Mouse (Mus musculus): Measurements from ENCODE around the gene S100a7a. TPM values are rescaled to one million over a fixed set of nuclear protein-coding genes. Genes with fewer than 3 reads are reported as not detected.

Gene S100a7a
- polyA plus RNA-seq, 2 experiments, result 0.43 to 0.98 TPM

GRCm38 (mm10) chr3:90627366-90627765 is 26.5 kb upstream of the S100a7a start:
- TF ChIP-seq POLR2A (IDR thresholded peaks at IDR 0.05; ENCODE audit: borderline replicate concordance, extremely low read depth, insufficient read depth, insufficient read length), result no peak
- ATAC-seq (ENCODE audit: low FRiP score, low read depth) (no peak), DNase-seq (ENCODE audit: low spot score) (no peak)
- Histone ChIP-seq H3K36me3 (ENCODE audit: control insufficient read depth, insufficient read depth, low read length) (no peaks in the 10 kb centered on the region), H3K27ac (replicated peaks; ENCODE audit: low read depth, low read length) (no peak overlapping the region), H3K9ac (ENCODE audit: low read depth, low read length, severe bottlenecking) (no peak overlapping the region), H3K4me3 (replicated peaks; ENCODE audit: low read length) (no peak overlapping the region), H3K9me3 (ENCODE audit: control insufficient read depth, low read length) (no peaks in the 10 kb centered on the region), H3K27me3 (ENCODE audit: control insufficient read depth, insufficient read depth, low read length) (no peaks in the 10 kb centered on the region), H3K4me1 (ENCODE audit: control insufficient read depth, insufficient read depth, low read length) (peaks cover 12% of the 10 kb centered on the region; the same call in 1 of the 2 replicates), H3K4me2 (replicated peaks; ENCODE audit: low read depth, low read length, severe bottlenecking) (no peak overlapping the region)
- WGBS, result 91% methylated on average over 5 of the region's 5 CpGs

- Histone ChIP-seq H3K36me3 (ENCODE audit: control insufficient read depth, insufficient read depth, low read length) (no peaks in the 10 kb centered on the region), H3K4me1 (ENCODE audit: control insufficient read depth, insufficient read depth, low read length) (peaks cover 12% of the 10 kb centered on the region; the same call in 1 of the 2 replicates), H3K9me3 (ENCODE audit: control insufficient read depth, low read length) (no peaks in the 10 kb centered on the region), H3K27ac (replicated peaks; ENCODE audit: low read depth, low read length) (no peak overlapping the region), H3K27me3 (ENCODE audit: control insufficient read depth, insufficient read depth, low read length) (no peaks in the 10 kb centered on the region), H3K9ac (ENCODE audit: low read depth, low read length, severe bottlenecking) (no peak overlapping the region), H3K4me3 (replicated peaks; ENCODE audit: low read length) (no peak overlapping the region), H3K4me2 (replicated peaks; ENCODE audit: low read depth, low read length, severe bottlenecking) (no peak overlapping the region)
- 67% methylated on average over 4 of the region's 4 CpGs for WGBS
- DNase-seq (ENCODE audit: low spot score) (no peak), ATAC-seq (ENCODE audit: low FRiP score, low read depth) (no peak)
- TF ChIP-seq POLR2A (IDR thresholded peaks at IDR 0.05; ENCODE audit: borderline replicate concordance, extremely low read depth, insufficient read depth, insufficient read length), result no peak
These were observed 26.0 kb upstream of the S100a7a start for GRCm38 (mm10) chr3:90627807-90628206.

- Histone ChIP-seq H3K4me2 (replicated peaks; ENCODE audit: low read depth, low read length, severe bottlenecking) (no peak overlapping the region), H3K9ac (ENCODE audit: low read depth, low read length, severe bottlenecking) (no peak overlapping the region), H3K9me3 (ENCODE audit: control insufficient read depth, low read length) (no peaks in the 10 kb centered on the region), H3K36me3 (ENCODE audit: control insufficient read depth, insufficient read depth, low read length) (no peaks in the 10 kb centered on the region), H3K4me3 (replicated peaks; ENCODE audit: low read length) (no peak overlapping the region), H3K4me1 (ENCODE audit: control insufficient read depth, insufficient read depth, low read length) (0 out of 2 replicates have a peak, but pooled peaks cover under 1% of the 10 kb centered on the region), H3K27ac (replicated peaks; ENCODE audit: low read depth, low read length) (no peak overlapping the region), H3K27me3 (ENCODE audit: control insufficient read depth, insufficient read depth, low read length) (no peaks in the 10 kb centered on the region)
- DNase-seq (ENCODE audit: low spot score) (no peak), ATAC-seq (ENCODE audit: low FRiP score, low read depth) (no peak)
- TF ChIP-seq POLR2A (IDR thresholded peaks at IDR 0.05; ENCODE audit: borderline replicate concordance, extremely low read depth, insufficient read depth, insufficient read length), result no peak
- 84% methylated on average over 2 of the region's 2 CpGs for WGBS
These were observed 24.5 kb upstream of the S100a7a start for GRCm38 (mm10) chr3:90629298-90629697.

GRCm38 (mm10) chr3:90631984-90632383 is 21.8 kb upstream of the S100a7a start:
- no peak overlapping the region for H3K4me3 ChIP-seq (replicated peaks; ENCODE audit: low read length)
- TF ChIP-seq POLR2A (IDR thresholded peaks at IDR 0.05; ENCODE audit: borderline replicate concordance, extremely low read depth, insufficient read depth, insufficient read length), result no peak
- H3K27me3 ChIP-seq (ENCODE audit: control insufficient read depth, insufficient read depth, low read length), result no peaks in the 10 kb centered on the region
- no peak overlapping the region for H3K4me2 ChIP-seq (replicated peaks; ENCODE audit: low read depth, low read length, severe bottlenecking)
- no peaks in the 10 kb centered on the region for H3K9me3 ChIP-seq (ENCODE audit: control insufficient read depth, low read length)
- H3K36me3 ChIP-seq (ENCODE audit: control insufficient read depth, insufficient read depth, low read length), result no peaks in the 10 kb centered on the region
- no peak for ATAC-seq (ENCODE audit: low FRiP score, low read depth)
- DNase-seq (ENCODE audit: low spot score), result no peak
- 82% methylated on average over 2 of the region's 2 CpGs for WGBS
- no peak overlapping the region for H3K27ac ChIP-seq (replicated peaks; ENCODE audit: low read depth, low read length)
- H3K4me1 ChIP-seq (ENCODE audit: control insufficient read depth, insufficient read depth, low read length), result no peaks in the 10 kb centered on the region
- H3K9ac ChIP-seq (ENCODE audit: low read depth, low read length, severe bottlenecking), result no peak overlapping the region

GRCm38 (mm10) chr3:90638511-90639275 is 15.1 kb upstream of the S100a7a start:
- no peak for DNase-seq (ENCODE audit: low spot score)
- no peak for TF ChIP-seq POLR2A (IDR thresholded peaks at IDR 0.05; ENCODE audit: borderline replicate concordance, extremely low read depth, insufficient read depth, insufficient read length)
- no peak for ATAC-seq (ENCODE audit: low FRiP score, low read depth)
- Histone ChIP-seq H3K36me3 (ENCODE audit: control insufficient read depth, insufficient read depth, low read length) (no peaks in the 10 kb centered on the region), H3K27ac (replicated peaks; ENCODE audit: low read depth, low read length) (no peak overlapping the region), H3K4me2 (replicated peaks; ENCODE audit: low read depth, low read length, severe bottlenecking) (no peak overlapping the region), H3K4me3 (replicated peaks; ENCODE audit: low read length) (no peak overlapping the region), H3K4me1 (ENCODE audit: control insufficient read depth, insufficient read depth, low read length) (no peaks in the 10 kb centered on the region), H3K27me3 (ENCODE audit: control insufficient read depth, insufficient read depth, low read length) (no peaks in the 10 kb centered on the region), H3K9me3 (ENCODE audit: control insufficient read depth, low read length) (no peaks in the 10 kb centered on the region), H3K9ac (ENCODE audit: low read depth, low read length, severe bottlenecking) (no peak overlapping the region)
- WGBS, result 79% methylated on average over 1 of the region's 1 CpGs

Data from limb, embryonic 14.5 days (tissue).